Mouse (Mus musculus) stomach, embryonic 14.5 days (tissue): ENCODE measurements around the gene Ces2b. TPM values are rescaled to one million over a fixed set of nuclear protein-coding genes. Genes with fewer than 3 reads are reported as not detected.
A peak's percentile ranks its signal among the peaks of the same experiment; 100 is the strongest.
"Not testable (repeated sequence)": the region's sequence is repeated elsewhere in the genome, so short reads cannot be mapped to it uniquely, and the experiment has no call there.

ENCODE experiments used
- ATAC-seq: fragments of 200-750 bp; cut with Nextera tagmentation; 2 replicates; pipeline ENCODE4 v1.8.0; 2017; ENCODE audit warnings: low read depth, moderate TSS enrichment; ENCODE audit not compliant: insufficient number of reproducible peaks, insufficient read depth, low FRiP score
- H3K27ac ChIP-seq: fragments of 300-500 bp; sonication (generic); 2 replicates; pipeline ENCODE4 v1.5.1; 2014; ENCODE audit warnings: mild to moderate bottlenecking, low read length, moderate library complexity, mixed read lengths
- H3K27me3 ChIP-seq: fragments of 300-500 bp; sonication (generic); 2 replicates; pipeline ENCODE4 v1.6.1; 2014; ENCODE audit warnings: low read length, control low read depth, mixed read lengths; ENCODE audit not compliant: control insufficient read depth, insufficient read depth
- H3K36me3 ChIP-seq: fragments of 300-500 bp; sonication (generic); 2 replicates; pipeline ENCODE4 v1.6.1; 2014; ENCODE audit warnings: mild to moderate bottlenecking, control low read depth, low read length, moderate library complexity, mixed read lengths; ENCODE audit not compliant: control insufficient read depth, insufficient read depth
- H3K4me1 ChIP-seq: fragments of 300-500 bp; sonication (generic); 2 replicates; pipeline ENCODE4 v1.6.1; 2014; ENCODE audit warnings: low read length, control low read depth, mixed read lengths; ENCODE audit not compliant: control insufficient read depth, insufficient read depth
- H3K4me2 ChIP-seq: fragments of 300-500 bp; sonication (generic); replicated peaks from 2 replicates; pipeline ENCODE4 v1.6.1; 2014; ENCODE audit warnings: low read depth, low read length, control low read depth
- H3K4me3 ChIP-seq: fragments of 300-500 bp; sonication (generic); 2 replicates; pipeline ENCODE4 v1.5.1; 2014; ENCODE audit warnings: low read depth, low read length, control low read depth
- H3K9ac ChIP-seq: fragments of 300-500 bp; sonication (generic); replicated peaks from 2 replicates; pipeline ENCODE4 v1.6.1; 2014; ENCODE audit warnings: low read depth, mild to moderate bottlenecking, control low read depth, low read length, moderate library complexity, mixed read lengths
- H3K9me3 ChIP-seq: fragments of 300-500 bp; sonication (generic); 2 replicates; pipeline ENCODE4 v1.6.1; 2016; ENCODE audit warnings: low read depth, low read length, control low read depth; ENCODE audit not compliant: control insufficient read depth
- WGBS: fragments of 180-500 bp; shearing (Covaris S2); extraction: QIAGEN DNeasy Blood & Tissue Kit; methylation state at CpG from one replicate; pipeline ENCODE4 v1.1.7; 2014; 5-methylcytosine and 5-hydroxymethylcytosine counted together
- polyA plus RNA-seq: library from polyadenylated mRNA; unstranded; fragments of >200 nt; fragmentation: Nextera tagmentation; extraction: Ambion mirVana; gene quantifications from 2 replicates; pipeline ENCODE4 v1.2.1, GENCODE M21; 2014

Ces2b gene
- polyA plus RNA-seq, 1 experiment from 2014 or later = 0.38 TPM

- no peak for ATAC-seq
- no peaks in the 10 kb centered on the region for H3K36me3 ChIP-seq
- H3K27me3 ChIP-seq = no peaks in the 10 kb centered on the region
- no peaks in the 10 kb centered on the region for H3K9me3 ChIP-seq
- H3K4me3 ChIP-seq = no peak overlapping the region
- no peak overlapping the region for H3K27ac ChIP-seq
- no peaks in the 10 kb centered on the region for H3K4me1 ChIP-seq
- no peak overlapping the region for H3K4me2 ChIP-seq
- H3K9ac ChIP-seq = no peak overlapping the region
- 88% methylated on average over 1 of the region's 1 CpGs for WGBS
Observed at GRCm38 (mm10) chr8:104826912-104827311, 4.5 kb upstream of the Ces2b start.

- no peaks in the 10 kb centered on the region for H3K36me3 ChIP-seq
- ATAC-seq = no peak
- H3K9me3 ChIP-seq = no peaks in the 10 kb centered on the region
- no peak overlapping the region for H3K4me3 ChIP-seq
- no peak overlapping the region for H3K9ac ChIP-seq
- WGBS = 76% methylated on average over 3 of the region's 3 CpGs
- no peaks in the 10 kb centered on the region for H3K27me3 ChIP-seq
- H3K4me2 ChIP-seq = no peak overlapping the region
- no peak overlapping the region for H3K27ac ChIP-seq
- no peaks in the 10 kb centered on the region for H3K4me1 ChIP-seq
Observed at GRCm38 (mm10) chr8:104828221-104828620, 3.2 kb upstream of the Ces2b start.

GRCm38 (mm10) chr8:104841360-104842078, 10.1 kb downstream of the Ces2b start:
- H3K4me3 ChIP-seq = no peak overlapping the region
- WGBS = 86% methylated on average over 3 of the region's 3 CpGs
- no peak overlapping the region for H3K27ac ChIP-seq
- no peak overlapping the region for H3K9ac ChIP-seq
- no peak for ATAC-seq
- no peaks in the 10 kb centered on the region for H3K27me3 ChIP-seq
- H3K4me1 ChIP-seq = no peaks in the 10 kb centered on the region
- no peaks in the 10 kb centered on the region for H3K36me3 ChIP-seq
- H3K4me2 ChIP-seq = no peak overlapping the region
- H3K9me3 ChIP-seq = no peaks in the 10 kb centered on the region

DNA sequence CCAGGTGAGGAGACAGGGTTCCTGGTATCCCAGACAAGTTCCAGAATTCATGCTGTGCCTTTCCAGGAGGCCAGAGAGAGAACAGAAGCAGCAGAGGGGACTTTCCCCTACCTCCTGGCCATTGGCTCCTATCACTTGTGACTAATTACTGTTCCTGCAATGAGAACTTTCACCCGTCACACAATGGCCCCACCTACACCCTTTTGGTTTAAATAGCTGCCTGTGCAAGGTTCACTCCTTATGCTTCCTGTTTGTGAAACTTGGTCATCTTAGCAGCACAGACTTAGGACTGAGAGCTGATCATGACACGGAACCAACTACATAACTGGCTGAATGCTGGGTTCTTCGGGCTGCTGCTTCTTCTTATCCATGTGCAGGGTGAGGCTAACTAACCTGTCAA, 15.5 kb downstream of the Ces2b start, which contains the start of gene Ces2c:
Gene Ces2c, plus strand, starts transcription at position 238 of the 400 bp plus-strand sequence.
- H3K27ac ChIP-seq = no peak within 1 kb of the TSS
- no peak for ATAC-seq
- no peaks in the 10 kb centered on the region for H3K36me3 ChIP-seq
- H3K4me2 ChIP-seq = no peak within 1 kb of the TSS
- no peaks in the 10 kb centered on the region for H3K9me3 ChIP-seq
- 80% methylated on average over 3 of the region's 3 CpGs for WGBS
- H3K4me1 ChIP-seq = no peaks in the 10 kb centered on the region
- no peak within 1 kb of the TSS for H3K4me3 ChIP-seq
- H3K27me3 ChIP-seq = no peaks in the 10 kb centered on the region
- no peak within 1 kb of the TSS for H3K9ac ChIP-seq

DNA sequence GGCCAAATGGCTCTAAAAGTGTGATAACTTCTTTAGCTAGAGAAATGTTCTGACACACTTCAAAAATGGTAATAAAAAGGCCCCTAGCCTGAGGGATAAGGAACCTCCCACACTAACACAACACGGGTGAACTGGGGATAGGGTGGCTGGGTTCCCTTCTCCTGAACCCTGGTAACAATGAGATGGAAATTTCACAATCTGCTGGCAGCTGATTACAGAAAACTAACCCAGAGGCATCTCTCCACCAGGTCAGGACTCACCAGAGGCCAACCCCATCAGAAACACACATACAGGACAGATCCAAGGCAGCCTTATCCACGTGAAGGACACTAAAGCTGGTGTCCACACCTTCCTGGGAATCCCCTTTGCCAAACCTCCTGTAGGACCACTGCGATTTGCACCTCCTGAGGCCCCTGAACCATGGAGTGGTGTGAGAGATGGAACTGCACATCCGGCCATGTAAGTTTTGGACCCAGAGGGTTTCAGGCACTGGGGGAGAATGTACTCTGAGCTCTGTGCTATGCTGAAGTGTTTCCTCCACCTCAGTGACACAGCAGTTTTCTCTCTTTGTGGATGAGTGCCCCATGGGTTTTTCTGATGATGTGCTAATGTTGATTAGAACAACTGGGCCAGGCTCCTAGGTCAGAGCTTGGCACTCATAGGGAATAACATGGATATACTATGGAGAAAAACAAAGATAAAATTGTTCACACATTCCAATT, 16.5 kb downstream of the Ces2b start:
- H3K4me3 ChIP-seq = no peak overlapping the region
- no peak overlapping the region for H3K4me2 ChIP-seq
- no peaks in the 10 kb centered on the region for H3K36me3 ChIP-seq
- ATAC-seq = no peak
- 72% methylated on average over 4 of the region's 4 CpGs for WGBS
- no peaks in the 10 kb centered on the region for H3K9me3 ChIP-seq
- no peak overlapping the region for H3K9ac ChIP-seq
- H3K27me3 ChIP-seq = no peaks in the 10 kb centered on the region
- no peaks in the 10 kb centered on the region for H3K4me1 ChIP-seq
- no peak overlapping the region for H3K27ac ChIP-seq

GRCm38 (mm10) chr8:104866844-104867531, 35.6 kb downstream of the Ces2b start:
- not testable (repeated sequence) for H3K36me3 ChIP-seq, H3K27ac ChIP-seq, H3K9me3 ChIP-seq, H3K4me2 ChIP-seq, H3K9ac ChIP-seq, H3K4me1 ChIP-seq, H3K4me3 ChIP-seq, H3K27me3 ChIP-seq
- WGBS = no CpG with 5 or more reads among the region's 4 CpGs
- ATAC-seq = peak; percentile 56

GRCm38 (mm10) chr8:104868876-104869275, 37.5 kb downstream of the Ces2b start:
- not testable (repeated sequence) for H3K4me3 ChIP-seq, H3K27ac ChIP-seq, ATAC-seq, H3K4me2 ChIP-seq, H3K9me3 ChIP-seq, H3K4me1 ChIP-seq, H3K9ac ChIP-seq, H3K36me3 ChIP-seq, H3K27me3 ChIP-seq
- WGBS = no CpG with 5 or more reads among the region's 2 CpGs

DNA sequence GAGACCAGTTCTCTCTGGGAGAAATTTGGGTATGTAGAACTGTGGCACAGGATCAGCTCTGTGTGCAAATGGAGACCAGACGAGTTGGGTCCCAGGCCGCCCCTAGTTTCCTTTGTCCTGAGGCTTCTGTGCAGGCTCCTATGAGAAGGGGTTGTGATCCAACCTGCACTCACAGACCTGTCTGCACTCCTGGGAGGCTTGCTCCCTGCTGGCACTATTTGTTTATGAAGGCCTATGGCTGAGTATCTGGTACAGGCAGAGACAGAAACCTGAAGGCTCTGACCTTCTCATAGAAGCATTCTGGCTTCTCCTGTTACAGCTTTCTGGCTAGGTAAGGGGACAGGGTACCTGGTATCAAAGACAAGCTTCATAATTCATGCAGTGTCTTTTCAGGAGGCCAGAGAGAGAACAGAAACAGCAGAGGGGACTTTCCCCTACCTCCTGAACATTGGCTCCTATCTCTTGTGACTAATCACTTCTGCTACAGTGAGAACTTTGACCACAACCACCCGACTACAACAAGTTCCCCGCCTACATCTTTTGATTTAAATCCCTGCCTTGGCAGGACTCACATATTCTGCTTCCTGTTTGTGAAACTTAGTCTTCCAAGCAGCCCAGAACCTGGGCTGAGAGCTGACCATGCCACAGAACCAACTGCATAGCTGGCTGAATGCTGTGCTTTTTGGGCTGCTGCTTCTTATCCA, 55.0 kb downstream of the Ces2b start:
- H3K9me3 ChIP-seq, H3K36me3 ChIP-seq, H3K27me3 ChIP-seq, H3K9ac ChIP-seq, ATAC-seq, H3K4me2 ChIP-seq, H3K4me1 ChIP-seq, H3K27ac ChIP-seq, H3K4me3 ChIP-seq: not testable (repeated sequence)
- WGBS = no CpG with 5 or more reads among the region's 4 CpGs
